Mouse (Mus musculus): Measurements from ENCODE around the gene Cdk18. TPM values are rescaled to one million over a fixed set of nuclear protein-coding genes. Genes with fewer than 3 reads are reported as not detected.

Cdk18 gene
- total RNA-seq, 1 experiment from 2014 or later = not detected

- ATAC-seq (replicated peaks; ENCODE audit: insufficient number of reproducible peaks, low FRiP score, low TSS enrichment, poor library complexity, severe bottlenecking) = no peak
Observed at GRCm38 (mm10) chr1:132125249-132125648, 14.2 kb downstream of the Cdk18 start.

- no peak for ATAC-seq (replicated peaks; ENCODE audit: insufficient number of reproducible peaks, low FRiP score, low TSS enrichment, poor library complexity, severe bottlenecking)
Observed at GRCm38 (mm10) chr1:132123420-132124014, 16.0 kb downstream of the Cdk18 start.

GRCm38 (mm10) chr1:132121895-132122294, 17.6 kb downstream of the Cdk18 start:
- ATAC-seq (replicated peaks; ENCODE audit: insufficient number of reproducible peaks, low FRiP score, low TSS enrichment, poor library complexity, severe bottlenecking) = no peak

DNA sequence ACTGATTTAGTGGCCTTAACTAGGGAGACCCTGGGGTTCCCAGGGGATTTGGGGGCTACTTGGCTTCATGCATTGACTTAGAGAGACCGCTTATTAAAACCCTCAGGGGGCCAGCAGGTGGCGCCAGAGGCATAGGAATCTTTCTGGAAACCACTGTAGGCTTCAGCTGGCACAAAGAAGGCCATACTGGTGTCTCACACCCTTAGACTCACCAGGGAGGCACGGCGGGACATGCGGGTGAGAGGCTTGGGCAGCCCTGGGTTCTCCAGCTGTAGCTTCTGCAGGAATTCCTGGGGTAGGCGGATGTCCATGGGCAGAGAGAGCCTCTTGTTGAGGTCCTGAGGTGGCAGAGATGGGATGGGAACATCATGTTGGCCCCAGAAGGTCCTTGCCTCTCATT, 18.2 kb downstream of the Cdk18 start:
- ATAC-seq (replicated peaks; ENCODE audit: insufficient number of reproducible peaks, low FRiP score, low TSS enrichment, poor library complexity, severe bottlenecking) = no peak

GRCm38 (mm10) chr1:132116606-132117005, 22.9 kb downstream of the Cdk18 start:
- ATAC-seq (replicated peaks; ENCODE audit: insufficient number of reproducible peaks, low FRiP score, low TSS enrichment, poor library complexity, severe bottlenecking) = peak; percentile 9; the same call in 1 of the 2 replicates

GRCm38 (mm10) chr1:132113098-132113497, 26.4 kb downstream of the Cdk18 start:
- ATAC-seq (replicated peaks; ENCODE audit: insufficient number of reproducible peaks, low FRiP score, low TSS enrichment, poor library complexity, severe bottlenecking) = no peak

GRCm38 (mm10) chr1:132112426-132112825, 27.1 kb downstream of the Cdk18 start:
- ATAC-seq (replicated peaks; ENCODE audit: insufficient number of reproducible peaks, low FRiP score, low TSS enrichment, poor library complexity, severe bottlenecking) = no peak

- ATAC-seq (replicated peaks; ENCODE audit: insufficient number of reproducible peaks, low FRiP score, low TSS enrichment, poor library complexity, severe bottlenecking) = no peak
Observed at GRCm38 (mm10) chr1:132111411-132111810, 28.1 kb downstream of the Cdk18 start.

DNA sequence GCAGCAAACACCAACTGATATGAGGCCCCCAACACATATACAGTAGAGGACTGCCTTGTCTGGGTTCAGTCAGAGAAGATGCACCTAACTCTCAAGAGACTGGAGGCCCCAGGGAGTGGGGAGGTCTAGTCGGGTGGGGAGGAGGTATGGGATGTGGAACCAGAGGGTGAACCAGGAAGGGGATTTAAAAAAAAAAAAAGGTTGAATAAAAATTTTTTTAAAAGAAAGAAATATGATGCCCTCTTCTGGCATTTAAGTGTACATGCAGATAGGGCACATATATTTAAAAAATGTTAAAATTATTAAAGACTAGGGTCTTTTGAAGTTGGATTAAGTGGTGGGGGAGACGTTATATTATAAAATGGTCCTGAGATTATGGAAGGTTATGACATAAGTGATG, 30.1 kb downstream of the Cdk18 start:
- no peak for ATAC-seq (replicated peaks; ENCODE audit: insufficient number of reproducible peaks, low FRiP score, low TSS enrichment, poor library complexity, severe bottlenecking)

GRCm38 (mm10) chr1:132104353-132104752, 35.1 kb downstream of the Cdk18 start:
- no peak for ATAC-seq (replicated peaks; ENCODE audit: insufficient number of reproducible peaks, low FRiP score, low TSS enrichment, poor library complexity, severe bottlenecking)

DNA sequence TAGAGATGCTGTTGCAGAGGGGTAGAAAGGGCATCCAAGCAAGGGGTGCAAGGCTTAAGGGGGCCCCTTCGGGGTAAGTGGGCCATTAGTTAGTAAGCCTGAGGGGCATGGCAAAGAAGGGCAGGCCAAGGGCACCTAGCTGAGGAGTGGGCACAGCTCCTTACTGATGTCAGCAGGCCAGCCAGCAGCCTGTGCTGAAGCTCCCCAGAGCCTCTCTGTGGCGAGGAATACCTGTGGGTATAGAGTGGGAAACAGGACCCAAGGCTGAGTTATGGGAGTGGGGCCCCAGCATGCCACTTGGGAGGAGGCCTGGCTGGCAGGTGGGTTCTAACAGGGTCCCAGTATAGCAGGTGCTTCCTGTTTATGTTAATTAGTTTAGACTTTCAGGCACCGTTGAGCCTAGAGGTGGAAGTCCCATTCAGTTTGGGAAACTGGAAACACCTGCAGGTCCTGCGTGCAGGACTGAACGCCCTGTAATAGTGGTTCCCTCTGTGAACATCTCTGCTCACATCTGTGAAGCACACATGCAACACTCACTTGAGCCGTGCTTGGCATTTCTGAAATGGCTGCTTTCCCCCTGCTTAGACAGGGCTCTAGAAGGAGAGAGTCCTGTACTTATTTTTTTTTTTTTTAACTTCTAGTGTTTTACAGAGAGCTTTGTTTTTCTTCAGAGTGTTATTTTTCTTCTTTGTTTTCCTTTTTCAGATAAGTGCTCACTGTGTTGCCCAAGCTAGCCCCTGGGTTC, 37.4 kb downstream of the Cdk18 start:
- no peak for ATAC-seq (replicated peaks; ENCODE audit: insufficient number of reproducible peaks, low FRiP score, low TSS enrichment, poor library complexity, severe bottlenecking)

- ATAC-seq (replicated peaks; ENCODE audit: insufficient number of reproducible peaks, low FRiP score, low TSS enrichment, poor library complexity, severe bottlenecking) = no peak
Observed at GRCm38 (mm10) chr1:132099775-132100174, 39.7 kb downstream of the Cdk18 start.

- ATAC-seq (replicated peaks; ENCODE audit: insufficient number of reproducible peaks, low FRiP score, low TSS enrichment, poor library complexity, severe bottlenecking) = no peak
Observed at GRCm38 (mm10) chr1:132099016-132099415, 40.5 kb downstream of the Cdk18 start.

DNA sequence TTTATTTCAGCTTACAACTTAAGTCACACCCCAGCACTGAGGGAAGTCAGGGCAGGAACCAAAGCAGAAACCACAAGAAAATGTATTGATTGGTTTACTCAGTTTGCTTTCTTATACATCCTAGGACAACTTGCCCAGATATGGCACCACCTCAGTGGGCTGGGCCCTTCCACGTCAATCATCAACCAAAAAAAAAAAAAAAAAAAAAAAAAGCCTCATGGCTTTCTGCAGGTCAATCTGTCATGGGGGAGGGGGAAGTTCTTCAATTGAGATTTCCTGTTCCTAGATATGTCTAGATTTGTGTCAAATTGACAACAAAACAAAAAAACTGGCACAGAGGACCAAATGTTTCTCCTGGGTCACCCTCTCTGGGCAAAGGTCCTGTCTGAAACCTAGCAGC, 41.4 kb downstream of the Cdk18 start:
- no peak for ATAC-seq (replicated peaks; ENCODE audit: insufficient number of reproducible peaks, low FRiP score, low TSS enrichment, poor library complexity, severe bottlenecking)

DNA sequence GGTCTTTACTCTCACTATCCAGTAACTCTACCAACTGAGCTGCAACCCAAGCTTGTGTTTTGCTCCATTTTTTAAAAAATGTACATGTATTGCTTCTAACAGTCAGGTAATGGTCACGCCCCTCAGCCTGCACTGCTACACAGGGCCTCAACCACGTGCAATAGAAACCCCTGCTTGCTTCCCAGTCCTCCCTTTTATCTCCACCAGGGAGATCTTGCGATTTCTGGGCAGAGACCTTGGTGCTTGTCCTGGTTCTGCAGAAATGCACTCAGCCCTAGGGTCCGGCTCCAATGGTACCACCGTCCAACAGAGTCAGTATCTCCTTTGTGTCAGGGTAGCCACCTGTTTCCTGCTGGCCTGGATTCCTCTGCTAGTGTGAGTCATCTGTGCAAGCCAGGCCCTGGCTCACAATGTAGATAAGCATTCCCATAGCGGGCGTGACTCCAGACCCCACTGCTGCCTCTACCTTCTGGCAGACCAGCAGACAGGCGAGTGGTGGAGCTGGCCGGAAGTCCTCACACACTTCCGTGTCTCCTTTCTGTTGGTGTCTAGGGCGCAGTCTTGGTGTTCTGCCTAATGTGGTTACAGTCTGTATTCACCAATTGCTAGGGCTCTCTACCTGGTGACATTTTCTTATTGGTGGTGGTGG, 44.0 kb downstream of the Cdk18 start:
- ATAC-seq (replicated peaks; ENCODE audit: insufficient number of reproducible peaks, low FRiP score, low TSS enrichment, poor library complexity, severe bottlenecking) = no peak

DNA sequence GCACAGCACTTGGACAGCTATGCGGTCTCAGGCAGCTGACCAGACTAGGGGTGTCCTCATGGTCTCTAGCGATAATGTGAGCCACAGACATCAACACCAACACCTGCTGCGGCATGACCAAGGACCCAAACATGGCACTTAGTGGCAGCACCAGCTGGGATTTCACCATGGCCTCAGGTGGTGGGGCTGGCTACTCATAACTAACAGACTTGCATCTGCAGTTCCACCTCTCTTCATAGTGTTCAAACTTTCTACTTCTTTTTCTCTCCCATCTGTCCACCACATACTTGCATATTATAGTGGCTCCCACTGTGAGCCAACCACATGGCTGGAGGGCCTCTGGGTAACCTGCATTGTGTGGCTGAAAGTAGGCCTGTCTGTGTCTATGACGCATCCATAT, 46.2 kb downstream of the Cdk18 start:
- no peak for ATAC-seq (replicated peaks; ENCODE audit: insufficient number of reproducible peaks, low FRiP score, low TSS enrichment, poor library complexity, severe bottlenecking)

DNA sequence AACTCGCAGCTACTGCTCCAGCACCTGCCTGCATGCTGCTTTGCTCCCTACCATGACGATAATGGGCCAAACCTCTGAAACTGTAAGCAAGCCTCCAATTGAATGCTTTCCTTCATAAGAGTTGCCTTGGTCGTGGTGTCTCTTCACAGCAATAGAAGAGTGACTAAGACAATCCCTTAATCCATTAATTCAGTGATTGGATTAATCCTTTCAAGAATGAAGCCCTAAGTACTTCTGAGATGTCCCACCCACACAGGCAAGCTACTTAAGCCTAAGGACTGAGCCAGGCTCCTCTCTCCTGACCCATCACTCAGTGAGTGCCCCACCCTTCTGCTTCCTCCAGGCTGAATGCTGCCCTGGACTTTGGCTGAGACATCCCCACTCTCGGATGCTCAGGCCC, 49.2 kb downstream of the Cdk18 start:
- no peak for ATAC-seq (replicated peaks; ENCODE audit: insufficient number of reproducible peaks, low FRiP score, low TSS enrichment, poor library complexity, severe bottlenecking)

- no peak for ATAC-seq (replicated peaks; ENCODE audit: insufficient number of reproducible peaks, low FRiP score, low TSS enrichment, poor library complexity, severe bottlenecking)
Observed at GRCm38 (mm10) chr1:132089767-132090166, 49.7 kb downstream of the Cdk18 start.

DNA sequence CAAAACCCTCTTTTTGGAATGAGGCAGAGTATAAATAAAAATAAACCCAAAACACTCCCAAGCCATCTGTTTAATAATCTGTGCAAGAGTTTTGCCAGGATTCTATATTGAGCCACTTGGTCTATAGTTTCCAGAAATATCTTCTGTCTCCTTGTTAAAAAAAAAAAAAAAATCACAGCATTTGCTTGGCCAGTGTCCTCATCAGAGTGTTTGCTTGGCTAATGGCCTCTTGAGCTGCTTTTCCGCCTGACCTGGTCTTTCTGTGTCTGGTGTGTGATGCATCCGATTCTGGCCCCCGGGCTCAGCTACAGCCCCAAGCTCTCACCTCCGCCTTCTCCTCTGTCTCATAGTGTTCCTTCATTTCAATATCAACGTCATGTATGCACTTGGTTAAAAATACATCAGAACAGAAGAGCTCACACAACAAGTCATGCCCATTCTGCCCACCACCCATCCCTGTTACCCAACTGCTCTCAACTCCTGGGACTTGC, 51.3 kb downstream of the Cdk18 start:
- no peak for ATAC-seq (replicated peaks; ENCODE audit: insufficient number of reproducible peaks, low FRiP score, low TSS enrichment, poor library complexity, severe bottlenecking)
